Mouse (Mus musculus) thymus, postnatal 0 days (tissue): Measurements from ENCODE around the gene Utp4. TPM values are rescaled to one million over a fixed set of nuclear protein-coding genes. Genes with fewer than 3 reads are reported as not detected.
A peak's percentile ranks its signal among the peaks of the same experiment; 100 is the strongest.

ENCODE experiments used
- DNase-seq: peaks from one replicate; pipeline ENCODE4 v3.0.0-alpha.2; 2015; ENCODE audit warnings: low spot score
- polyA plus RNA-seq: library from polyadenylated mRNA; unstranded; fragments of >200 nt; fragmentation: Nextera tagmentation; extraction: Ambion mirVana; gene quantifications from 2 replicates; pipeline ENCODE4 v1.2.1, GENCODE M21; 2015

Utp4 gene
- polyA plus RNA-seq, 1 experiment from 2014 or later = 70.7 TPM

GRCm38 (mm10) chr8:106936478-106937051 is 43.1 kb downstream of the Utp4 start:
- peak; percentile 13 for DNase-seq

DNA sequence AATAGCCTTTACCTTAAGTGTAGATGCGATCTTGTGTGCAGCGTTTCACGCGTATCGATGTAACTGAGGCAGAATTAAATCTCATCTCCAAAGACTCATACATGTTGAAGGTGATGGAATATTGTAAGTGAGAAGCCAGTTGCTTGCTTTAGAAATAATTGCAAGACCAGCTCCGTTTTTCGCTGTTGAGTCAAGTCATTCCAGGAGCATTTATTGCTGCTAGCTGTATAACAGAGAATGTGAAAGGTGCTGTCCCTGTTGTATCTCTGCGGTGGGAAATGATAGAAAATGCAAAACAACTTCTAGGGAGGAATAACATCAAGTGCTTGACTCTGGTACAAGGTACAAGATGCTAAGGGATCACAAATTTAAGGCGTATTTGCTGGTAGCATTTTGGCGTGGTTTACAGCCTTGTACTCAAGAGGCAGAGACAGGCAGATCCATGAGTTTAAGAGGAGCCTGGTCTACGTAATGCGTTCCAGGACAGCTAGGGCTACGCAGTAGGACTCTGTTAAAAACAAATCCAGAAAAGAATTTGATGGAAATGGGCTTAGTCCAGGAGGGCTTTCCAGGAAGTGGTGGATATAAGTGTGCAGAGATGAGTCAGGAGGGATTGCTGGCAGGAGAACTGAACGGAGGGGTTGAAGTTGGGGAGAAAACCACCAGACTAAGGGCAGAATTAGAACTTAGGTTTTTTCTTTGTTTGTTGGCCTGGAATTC is 43.8 kb downstream of the Utp4 start:
- DNase-seq = no peak

DNA sequence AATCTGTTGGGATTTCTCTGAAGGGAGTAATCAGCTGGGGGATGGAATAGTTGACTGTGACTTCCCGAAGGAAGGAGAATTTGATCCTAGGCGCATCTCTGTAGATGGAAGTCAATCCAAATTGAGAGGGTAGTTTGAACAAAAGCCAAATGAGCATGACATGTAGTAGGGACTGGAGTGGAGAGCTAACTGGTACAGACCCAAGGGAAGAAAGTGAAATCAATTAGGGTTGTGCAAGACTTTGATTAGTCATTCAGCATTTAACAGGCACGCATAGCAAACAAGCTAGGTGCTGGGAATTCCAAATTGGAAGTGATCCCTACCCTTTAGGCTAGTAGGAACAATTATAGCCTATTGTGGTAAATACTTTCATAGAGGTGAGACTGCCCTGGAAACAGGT is 48.4 kb downstream of the Utp4 start:
- DNase-seq = no peak

GRCm38 (mm10) chr8:106943874-106944418 is 50.5 kb downstream of the Utp4 start:
- no peak for DNase-seq

- DNase-seq = no peak
Observed at GRCm38 (mm10) chr8:106944756-106945155, 51.3 kb downstream of the Utp4 start.

- DNase-seq = no peak
Observed at GRCm38 (mm10) chr8:106948678-106949243, 55.3 kb downstream of the Utp4 start.

DNA sequence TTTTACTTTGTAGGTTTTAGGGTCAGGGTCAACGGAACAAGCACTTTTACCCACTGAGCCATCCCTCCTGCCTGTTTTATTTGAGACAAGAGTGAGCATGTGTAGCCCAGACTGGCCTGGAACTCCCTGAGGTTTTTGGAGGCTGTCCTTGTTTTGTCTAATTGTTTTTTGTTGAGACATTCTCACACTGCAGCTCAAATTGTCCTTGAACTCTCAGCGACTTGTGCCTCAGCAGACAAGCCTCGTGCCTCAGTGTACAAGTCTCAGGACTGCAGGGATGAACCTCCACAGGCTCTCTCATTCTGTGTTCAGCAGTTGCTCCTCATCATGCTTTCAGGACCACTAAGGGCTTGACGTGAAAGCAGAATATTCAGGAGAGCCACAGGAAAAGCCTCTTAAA is 58.3 kb downstream of the Utp4 start:
- DNase-seq = no peak

GRCm38 (mm10) chr8:106953571-106953970 is 60.1 kb downstream of the Utp4 start:
- no peak for DNase-seq

- no peak for DNase-seq
Observed at GRCm38 (mm10) chr8:106957086-106957485, 63.6 kb downstream of the Utp4 start.

DNA sequence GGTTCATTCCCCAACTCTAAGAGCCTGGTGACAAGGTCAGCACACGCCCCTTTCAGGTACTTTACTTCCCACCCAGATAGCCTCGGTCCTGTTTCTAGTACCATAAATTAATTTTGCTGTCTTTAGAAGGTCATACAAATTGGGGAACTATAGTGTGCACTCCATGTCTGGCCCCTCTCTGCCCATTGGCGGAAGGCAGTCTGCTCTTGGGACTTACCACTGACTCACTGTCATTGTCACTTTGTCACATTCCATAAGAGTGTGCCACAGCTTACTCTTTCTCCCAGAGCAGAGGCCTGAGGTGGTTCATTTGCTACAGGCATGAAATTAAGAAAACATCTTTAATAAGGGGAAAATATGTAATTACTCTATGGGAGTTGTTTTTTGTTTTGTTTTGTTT is 64.8 kb downstream of the Utp4 start:
- DNase-seq = no peak

- DNase-seq = no peak
Observed at GRCm38 (mm10) chr8:106959626-106960025, 66.2 kb downstream of the Utp4 start.

GRCm38 (mm10) chr8:106962322-106962721 is 68.9 kb downstream of the Utp4 start:
- DNase-seq = no peak

DNA sequence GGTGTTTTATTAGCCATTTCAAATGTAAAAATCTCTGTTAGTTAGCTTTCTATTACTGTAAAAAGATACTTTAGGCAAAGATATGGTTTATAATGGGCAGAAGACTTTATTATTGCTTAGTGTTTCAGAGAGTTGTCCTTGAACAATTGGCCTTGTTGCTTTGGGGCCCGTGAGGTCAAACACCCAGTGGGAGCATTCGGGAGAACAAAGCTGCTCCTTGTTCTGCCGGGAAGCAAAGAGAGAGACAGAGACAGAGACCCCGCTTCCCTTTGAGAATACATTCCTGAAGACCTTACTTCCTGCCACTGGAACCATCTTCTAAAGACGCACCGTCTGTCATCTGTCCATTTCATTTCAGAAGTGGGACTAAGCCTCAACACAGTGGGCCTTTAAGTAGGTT is 69.9 kb downstream of the Utp4 start:
- DNase-seq = no peak

DNA sequence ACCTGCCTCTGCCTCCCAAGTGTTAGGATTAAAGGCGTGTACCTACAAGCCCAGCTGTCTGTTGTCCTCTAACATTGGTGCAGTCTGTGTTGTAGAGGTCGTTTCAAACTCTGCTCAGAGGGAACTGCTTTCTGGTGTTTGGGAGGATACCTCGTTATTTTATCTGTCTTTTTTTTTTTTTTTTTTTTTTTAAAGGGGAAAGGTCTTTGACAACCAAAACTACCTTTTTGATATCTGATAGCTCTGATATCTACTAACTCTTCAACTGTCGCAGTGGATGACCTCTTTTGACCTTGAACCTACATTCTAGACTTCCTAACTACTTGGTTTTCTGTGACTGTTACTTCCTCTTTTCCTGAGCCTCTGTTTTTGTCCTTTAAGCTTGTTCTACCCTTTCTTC is 71.1 kb downstream of the Utp4 start:
- no peak for DNase-seq

DNA sequence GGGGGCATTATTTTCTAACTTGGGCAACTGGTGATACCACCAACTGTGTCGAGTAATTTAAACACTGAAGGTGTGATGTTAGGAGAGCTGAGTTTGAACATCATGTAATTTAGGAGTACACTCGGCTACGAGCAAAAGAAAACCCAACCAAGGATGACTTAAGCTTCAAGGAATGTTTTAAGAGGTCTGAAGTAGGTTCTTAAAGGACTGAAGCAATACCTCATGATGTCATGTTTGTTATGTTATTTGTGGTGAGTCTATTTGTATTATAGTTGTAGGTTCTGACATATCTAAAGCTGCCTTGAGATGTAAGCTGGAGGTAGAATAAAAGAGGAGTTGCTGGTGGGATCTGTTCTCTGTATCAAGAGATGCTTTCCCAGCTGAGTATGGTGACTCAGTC is 76.5 kb downstream of the Utp4 start:
- no peak for DNase-seq

- DNase-seq = no peak
Observed at GRCm38 (mm10) chr8:106971916-106972315, 78.5 kb downstream of the Utp4 start.

Other genes with a start within 250 kb of the Utp4 start
- 5.5 and 5.7 TPM in 2 replicates for gene Tango6, start 210.6 kb upstream of the Utp4 start, polyA plus RNA-seq
- gene Has3, start 23.4 kb upstream of the Utp4 start, polyA plus RNA-seq = 0.26 and 0.56 TPM in 2 replicates
- 5.9 and 10.0 TPM in 2 replicates for gene Sntb2, start 42.1 kb downstream of the Utp4 start, polyA plus RNA-seq
- 63.2 and 63.4 TPM in 2 replicates for gene Vps4a, start 137.6 kb downstream of the Utp4 start, polyA plus RNA-seq
- 28.3 and 29.4 TPM in 2 replicates for gene Pdf, start 155.0 kb downstream of the Utp4 start, polyA plus RNA-seq
- gene Cog8, start 163.1 kb downstream of the Utp4 start, polyA plus RNA-seq = 38.4 and 40.9 TPM in 2 replicates
- 86.6 and 102 TPM in 2 replicates for gene Nip7, start 163.2 kb downstream of the Utp4 start, polyA plus RNA-seq
- 0.35 and 0.48 TPM in 2 replicates for gene Tmed6, start 172.0 kb downstream of the Utp4 start, polyA plus RNA-seq
- 21.6 and 26.1 TPM in 2 replicates for gene Terf2, start 202.9 kb downstream of the Utp4 start, polyA plus RNA-seq